Mouse (Mus musculus) activated CD4-positive, CD25-positive, alpha-beta regulatory T cell, adult 4 months (primary cell): ENCODE results near the gene Gm11634. TPM values are rescaled to one million over a fixed set of nuclear protein-coding genes. Genes with fewer than 3 reads are reported as not detected.
A peak's percentile ranks its signal among the peaks of the same experiment; 100 is the strongest.

Source experiments
- ATAC-seq: one replicate; pipeline ENCODE4 v1.8.0; 2017
- polyA plus RNA-seq, 2 experiments: library from polyadenylated mRNA; unstranded; fragments of 100-300 nt; shearing (Covaris generic); gene quantifications; one replicate each; pipeline ENCODE4 v1.2.1; 2017

Gm11634 gene
- polyA plus RNA-seq, 2 experiments from 2014 or later, result not detected

DNA sequence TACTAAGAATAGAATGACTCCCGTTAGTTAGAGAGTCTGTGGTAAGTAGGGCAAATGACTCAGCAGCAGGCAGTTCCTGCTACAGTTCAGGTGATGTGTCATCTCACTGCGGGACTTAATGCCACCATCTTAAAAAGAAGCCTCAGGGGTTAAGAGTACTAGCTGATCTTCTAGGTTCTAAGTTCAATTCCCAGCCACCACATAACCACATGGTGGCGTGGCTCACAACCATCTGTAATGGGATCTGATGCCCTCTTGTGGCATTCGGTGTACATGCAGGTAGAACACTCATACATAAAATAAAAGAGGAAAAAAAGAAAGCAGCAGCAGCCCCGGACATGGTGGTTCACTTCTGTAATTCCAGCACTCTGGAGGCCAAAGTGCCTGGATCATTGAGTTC lies 36.7 kb downstream of the Gm11634 start:
- peak; percentile 81 for ATAC-seq

DNA sequence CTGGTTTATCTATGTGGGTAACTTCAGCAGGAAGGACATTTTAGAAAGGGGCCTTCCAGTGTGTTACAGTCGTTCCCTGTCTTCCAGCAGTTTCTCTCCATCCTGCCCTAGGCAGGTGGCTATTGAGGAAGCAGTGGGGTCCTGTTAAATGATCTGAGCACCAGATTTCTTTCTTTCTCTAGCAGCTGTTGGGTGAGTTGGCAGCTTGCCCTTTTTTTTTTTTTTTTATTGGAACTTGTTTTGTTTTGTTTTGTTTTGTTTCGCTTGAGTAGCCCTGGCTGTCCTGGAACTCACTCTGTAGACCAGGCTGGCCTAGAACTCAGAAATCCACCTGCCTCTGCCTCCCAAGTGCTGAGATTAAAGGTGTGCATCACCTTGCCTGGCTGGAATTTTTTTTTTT lies 42.1 kb downstream of the Gm11634 start:
- no peak for ATAC-seq

DNA sequence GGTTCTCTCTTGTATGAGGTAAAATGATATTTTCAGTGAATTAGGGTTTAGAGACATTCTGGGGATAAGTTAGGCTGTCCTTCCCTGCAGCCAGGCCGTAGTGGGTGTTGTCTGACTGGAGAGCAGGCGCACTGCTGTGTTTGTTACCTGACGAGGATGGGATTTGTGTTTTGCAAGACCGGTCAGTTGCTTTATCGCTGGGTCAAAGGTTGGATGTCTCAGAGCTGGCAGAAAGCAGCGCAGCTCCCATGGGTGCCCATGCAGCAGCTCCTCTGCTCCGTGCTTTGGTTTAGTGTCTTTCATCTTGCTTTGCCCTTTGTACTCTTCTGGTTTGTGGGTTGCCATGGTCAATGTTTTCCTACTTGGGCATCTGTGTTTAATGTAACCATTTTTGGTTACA lies 42.5 kb downstream of the Gm11634 start:
- no peak for ATAC-seq

DNA sequence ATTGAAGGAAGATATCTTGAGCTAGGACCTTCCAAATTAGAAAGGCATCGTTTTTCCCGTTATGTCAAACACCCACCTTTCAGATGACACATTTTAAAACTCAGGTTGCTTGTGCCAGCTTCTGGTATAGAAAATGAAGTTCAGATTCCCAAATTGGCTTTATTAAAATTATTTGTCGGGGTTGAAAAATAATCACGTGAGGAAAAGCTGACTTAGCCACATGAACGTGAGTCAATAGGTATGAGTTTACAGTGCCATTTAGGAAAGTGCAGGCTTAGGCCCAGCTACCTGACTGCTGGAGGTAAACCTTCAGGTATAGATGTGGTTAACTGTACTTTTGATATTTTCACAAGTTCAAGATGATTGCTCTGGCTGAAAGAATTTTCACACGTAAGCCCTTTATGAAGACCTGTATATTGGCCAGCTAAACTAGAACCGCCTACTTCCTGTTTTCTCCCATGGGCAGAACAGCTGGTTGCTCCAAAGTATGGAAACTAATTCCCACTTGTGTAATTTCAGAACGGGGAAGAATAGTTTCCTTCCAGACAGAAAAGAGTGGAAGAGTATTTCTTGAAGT lies 45.6 kb downstream of the Gm11634 start:
- ATAC-seq, result no peak

DNA sequence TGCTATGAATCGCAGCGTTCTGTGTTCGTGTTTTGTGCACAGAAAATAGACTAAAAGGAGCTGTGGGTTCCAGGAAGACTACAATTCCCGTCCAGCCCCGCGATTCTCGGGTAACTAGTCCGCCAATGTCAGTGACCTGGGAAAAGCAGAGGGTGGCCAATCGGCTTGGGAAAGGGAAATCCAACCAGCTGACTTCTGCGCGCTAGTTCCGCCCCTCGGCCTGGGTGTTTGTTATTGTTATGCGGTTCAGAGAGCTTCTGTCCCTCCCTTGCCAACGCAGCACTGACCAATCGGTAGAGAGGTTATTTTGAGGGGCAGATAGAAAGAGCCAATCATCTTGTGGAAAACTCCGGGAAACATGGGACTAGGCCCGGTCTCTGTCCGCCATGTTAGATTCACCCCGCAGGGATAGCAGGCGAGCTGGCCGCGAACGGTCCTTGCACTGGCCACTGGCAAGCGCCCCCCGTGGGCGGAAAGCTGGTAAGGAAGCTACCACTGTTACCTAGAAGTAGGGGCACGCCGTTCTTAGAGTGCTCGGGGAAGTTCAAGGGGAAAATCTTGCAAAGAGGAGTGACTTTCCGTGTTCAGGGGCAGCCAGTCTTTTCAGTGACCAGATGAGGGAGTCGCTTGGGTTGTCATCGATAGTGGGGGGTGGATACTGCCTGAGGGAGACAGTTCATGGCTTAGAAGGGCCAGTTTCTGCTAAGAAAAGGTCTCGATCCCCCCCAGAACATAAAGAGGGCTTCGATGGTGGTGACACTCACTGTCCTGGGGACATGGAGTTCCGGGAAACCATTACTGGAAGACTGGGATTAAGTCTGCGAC lies 46.4 kb downstream of the Gm11634 start:
- ATAC-seq, result peak; percentile 92

DNA sequence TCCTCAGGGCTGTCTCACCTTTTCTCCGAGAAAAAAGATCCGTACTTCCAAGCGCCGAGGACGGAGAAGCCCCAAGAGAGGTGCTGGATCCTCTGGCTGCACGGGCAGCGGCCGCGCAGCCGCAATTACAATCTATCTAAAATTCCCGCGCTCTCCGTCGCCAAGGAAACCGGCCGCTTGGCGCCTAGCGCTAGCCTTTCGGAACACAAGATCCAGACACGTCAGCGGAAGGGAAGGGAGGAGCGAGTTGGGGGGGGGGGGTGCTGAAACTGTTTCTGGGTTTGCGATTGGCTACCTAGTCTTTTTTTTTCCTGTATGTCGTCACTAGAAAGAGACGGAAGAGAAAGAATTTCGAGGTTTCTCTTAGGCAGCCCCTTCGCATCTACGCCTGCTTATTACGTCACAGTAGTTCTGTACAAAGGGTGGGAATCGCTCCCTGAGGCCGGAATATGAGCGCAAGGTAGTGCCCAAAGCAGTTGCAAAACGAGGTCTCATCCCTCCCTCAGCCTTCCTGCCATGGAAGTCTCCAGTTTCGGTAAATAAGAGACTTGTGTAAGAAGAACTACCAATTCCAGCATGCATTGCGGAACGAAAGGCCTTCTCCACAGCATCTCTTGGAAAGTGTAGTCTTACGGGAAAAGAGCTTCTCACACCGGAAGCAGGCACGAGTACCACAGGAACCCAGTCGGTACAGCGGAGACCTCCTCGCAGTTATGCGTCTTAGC lies 47.1 kb downstream of the Gm11634 start, which contains the start of the genes Brca1 and Nbr1:
TSS of gene Brca1 (minus strand) at position 205 of the 725 bp plus-strand sequence.
TSS of gene Nbr1 (plus strand) at position 399 of the 725 bp plus-strand sequence.
- peak; percentile 56 for ATAC-seq

DNA sequence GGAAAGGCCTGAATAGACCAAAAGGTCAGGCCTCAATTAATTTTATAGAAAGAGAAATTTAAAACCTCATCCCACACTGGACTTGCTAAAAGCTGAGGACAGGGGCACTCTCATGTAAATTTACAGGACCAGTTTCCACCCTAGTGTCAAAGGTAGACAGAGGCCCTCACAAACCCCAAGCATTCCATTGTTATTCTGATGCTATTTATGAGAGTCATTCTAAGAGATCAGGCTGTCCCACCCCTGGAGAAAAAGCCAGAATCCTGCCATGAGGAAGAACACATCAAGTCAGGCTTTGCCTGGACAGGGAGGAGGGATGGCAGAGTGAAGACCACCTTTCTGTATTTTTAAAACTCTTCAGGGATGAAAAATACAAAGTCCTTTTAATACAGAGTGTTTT lies 50.5 kb downstream of the Gm11634 start:
- ATAC-seq, result no peak

DNA sequence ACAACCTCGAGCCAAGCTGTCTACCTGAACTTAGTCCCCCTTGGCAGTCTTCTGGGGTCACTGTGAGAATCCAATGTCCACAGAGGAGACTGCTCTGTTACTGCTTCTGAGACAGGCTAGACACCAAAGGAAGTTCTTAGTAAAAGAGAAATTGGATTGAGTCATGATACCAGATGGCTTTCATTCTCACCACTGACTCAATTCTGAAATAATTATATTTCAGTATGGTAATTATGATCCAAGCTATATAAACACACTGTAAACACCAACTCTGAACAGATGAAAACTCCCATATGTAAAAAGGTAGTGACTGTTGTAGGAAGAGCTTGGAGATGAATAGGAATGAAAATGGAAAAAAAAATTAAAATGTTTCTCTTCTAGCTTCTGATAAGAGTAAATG lies 54.9 kb downstream of the Gm11634 start:
- ATAC-seq, result no peak

Other genes with a start within 250 kb of the Gm11634 start
- not detected for gene G6pc, start 231.7 kb downstream of the Gm11634 start, polyA plus RNA-seq
- 10 to 100 TPM; 33.5 to 42.6 TPM for gene Aarsd1, start 181.6 kb downstream of the Gm11634 start, polyA plus RNA-seq
- 1 to 10 TPM in 1 of 2 experiments, not detected in 1; 1.5 TPM for gene Gm27029, start 174.5 kb downstream of the Gm11634 start, polyA plus RNA-seq
- gene Rundc1, start 174.2 kb downstream of the Gm11634 start, polyA plus RNA-seq, result 1 to 10 TPM; 5.4 to 8.0 TPM
- gene Ptges3l, start 173.9 kb downstream of the Gm11634 start, polyA plus RNA-seq, result 1 to 10 TPM; 1.1 to 4.2 TPM
- gene Rpl27, start 157.0 kb downstream of the Gm11634 start, polyA plus RNA-seq, result 100 to 1,000 TPM; 581 to 812 TPM
- 100 to 1,000 TPM; 148 to 179 TPM for gene Ifi35, start 150.8 kb downstream of the Gm11634 start, polyA plus RNA-seq
- under 1 TPM; 0.24 to 0.36 TPM for gene Rnd2, start 134.3 kb downstream of the Gm11634 start, polyA plus RNA-seq
- gene Vat1, start 133.0 kb downstream of the Gm11634 start, polyA plus RNA-seq, result 1 to 10 TPM in 1 of 2 experiments, under 1 TPM in 1; 0.60 to 1.5 TPM
- gene Brca1, start 47.3 kb downstream of the Gm11634 start, polyA plus RNA-seq, result 1 to 10 TPM; 5.4 to 5.8 TPM
- gene Nbr1, start 47.1 kb downstream of the Gm11634 start, polyA plus RNA-seq, result 10 to 100 TPM; 42.3 to 84.0 TPM
- 10 to 100 TPM; 13.4 to 13.6 TPM for gene Tmem106a, start 17.0 kb downstream of the Gm11634 start, polyA plus RNA-seq
- 100 to 1,000 TPM in 1 of 2 experiments, 10 to 100 TPM in 1; 65.1 to 101 TPM for gene Rdm1, start 27.9 kb upstream of the Gm11634 start, polyA plus RNA-seq
- under 1 TPM; 0.32 to 0.36 TPM for gene Arl4d, start 66.3 kb upstream of the Gm11634 start, polyA plus RNA-seq
- 10 to 100 TPM; 23.6 to 25.5 TPM for gene Dhx8, start 133.7 kb upstream of the Gm11634 start, polyA plus RNA-seq
- 1 to 10 TPM in 1 of 2 experiments, not detected in 1; 1.0 TPM for gene Etv4, start 186.1 kb upstream of the Gm11634 start, polyA plus RNA-seq